Mouse (Mus musculus): ENCODE measurements around the gene Cish. TPM values are rescaled to one million over a fixed set of nuclear protein-coding genes. Genes with fewer than 3 reads are reported as not detected.

The Cish gene
- polyA plus RNA-seq (2015; fragmentation: Nextera tagmentation; extraction: Ambion mirVana) = 6.8 and 8.7 TPM in 2 replicates

DNA sequence AAGGTAGTCTGAATTCAATTTTAAA, at the start of gene Cish:
TSS of gene Cish (plus strand) at position 11 of the 25 bp plus-strand sequence.

DNA sequence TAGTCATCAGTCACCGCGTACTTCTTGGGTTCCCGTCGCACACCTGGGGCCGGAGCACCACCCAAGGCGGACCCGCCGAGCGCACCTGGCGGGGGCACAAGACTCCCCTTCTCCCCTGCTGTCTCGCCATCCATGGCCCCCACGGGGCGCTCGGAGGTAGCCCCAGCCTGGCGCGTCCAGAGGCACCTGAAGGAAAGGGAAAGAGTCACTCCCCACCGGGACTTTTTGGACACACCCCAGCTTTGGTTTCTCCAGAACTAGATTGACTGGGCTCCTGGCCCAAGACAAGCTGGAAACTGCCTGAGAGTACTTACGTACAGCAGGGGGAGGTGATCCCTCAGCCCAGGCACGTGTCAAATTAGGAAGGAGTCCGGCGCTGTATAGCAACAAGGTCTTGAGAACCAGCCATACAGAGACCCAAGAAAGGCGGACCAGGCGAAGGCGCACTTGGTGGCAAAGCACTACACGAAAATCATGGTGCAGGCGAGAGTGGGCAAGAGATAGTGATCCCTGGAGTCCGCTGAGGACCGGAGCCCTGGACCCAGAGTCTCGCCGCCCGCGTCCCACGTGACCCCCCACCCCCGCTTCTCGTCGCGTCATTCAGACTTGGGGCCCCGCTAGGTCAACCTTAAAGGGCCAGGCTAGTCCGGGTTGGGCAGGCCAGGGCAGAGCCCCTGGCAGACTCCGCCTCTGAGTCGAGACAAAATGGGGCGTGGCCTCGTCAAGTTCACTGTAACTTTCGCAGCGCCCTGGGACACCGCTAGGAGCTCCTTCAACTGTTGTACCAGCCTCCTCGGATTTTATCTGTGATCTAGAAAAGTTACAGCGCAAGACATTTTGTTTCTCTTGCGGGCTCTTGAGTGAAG, 6.4 kb upstream of the Cish start, which contains the start of gene Mapkapk3:
TSS of gene Mapkapk3 (minus strand) at position 667 of the 866 bp plus-strand sequence.

DNA sequence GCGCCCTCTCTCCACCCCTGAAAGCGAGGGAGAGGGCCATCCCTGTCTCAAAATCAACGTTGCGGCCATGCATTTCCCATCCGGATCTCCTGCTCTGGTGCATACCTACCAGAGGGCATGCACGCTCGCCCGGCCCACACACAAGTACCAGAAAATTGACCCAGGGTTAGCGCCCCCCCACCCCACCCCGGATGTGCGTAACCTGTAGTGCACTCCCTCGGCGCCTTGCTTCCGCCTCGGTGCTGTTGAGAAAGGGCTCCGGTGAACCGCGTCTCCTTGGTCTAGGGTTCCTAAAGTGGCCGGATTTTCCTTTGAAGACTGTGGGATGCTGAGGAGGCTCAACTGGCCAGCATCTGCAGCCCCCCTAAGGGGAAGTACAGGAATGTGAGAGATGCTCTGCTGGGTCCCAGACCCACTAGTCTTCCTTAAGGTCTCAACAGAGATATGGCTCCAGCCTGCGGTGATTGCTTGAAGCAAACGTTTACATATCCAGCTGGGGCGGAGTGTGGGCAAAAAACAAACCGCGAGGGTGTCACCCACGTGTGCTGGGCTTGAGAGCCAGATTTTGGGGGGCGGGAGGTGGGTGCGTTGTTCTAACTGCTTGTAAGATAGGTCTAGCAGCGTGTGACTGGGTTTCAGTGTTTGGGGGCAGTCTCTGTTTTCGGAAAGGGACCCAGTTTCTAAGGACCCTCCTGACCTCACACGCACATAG, 42.5 kb downstream of the Cish start, which contains the start of gene Hemk1:
TSS of gene Hemk1 (minus strand) at position 179 of the 712 bp plus-strand sequence.

DNA sequence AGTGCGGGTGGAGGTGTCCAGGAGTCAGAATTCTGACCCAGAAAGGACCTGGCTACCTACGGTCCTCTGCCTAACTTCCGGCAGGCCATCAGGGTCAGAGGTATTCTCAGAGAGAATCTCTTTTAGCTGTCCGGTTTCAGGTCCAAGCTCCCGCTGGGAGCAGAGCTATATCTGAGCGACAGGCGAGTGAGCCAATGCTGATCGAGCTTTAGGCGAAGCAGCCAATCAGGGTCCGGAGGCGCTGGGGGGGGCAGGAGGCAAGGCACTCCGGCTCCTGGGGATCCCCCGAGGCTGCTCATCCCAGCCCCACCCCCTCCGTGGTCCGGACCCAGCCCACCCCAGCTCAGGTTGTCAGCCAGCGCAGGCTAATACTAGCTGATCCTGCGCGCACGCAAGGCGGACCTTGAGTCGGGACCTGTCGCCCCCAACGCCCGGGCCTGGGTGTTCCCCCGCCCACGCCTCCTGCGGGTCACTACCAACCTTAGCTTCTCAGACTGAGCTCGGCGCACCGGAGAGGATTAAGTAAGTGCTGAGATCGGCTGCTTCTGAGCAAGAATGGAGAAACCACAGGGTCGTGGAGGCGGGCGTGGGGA, 44.5 kb downstream of the Cish start, which contains the start of gene 6430571L13Rik:
TSS of gene 6430571L13Rik (plus strand) at position 336 of the 593 bp plus-strand sequence.

Other genes starting within 250 kb of the Cish start
- 0.22 TPM in 1 of 2 replicates, not detected in the other for gene Dock3, start 64.1 kb upstream of the Cish start, polyA plus RNA-seq (2015; fragmentation: Nextera tagmentation; extraction: Ambion mirVana)
- 16.2 and 20.7 TPM in 2 replicates for gene Mapkapk3, start 6.1 kb upstream of the Cish start, polyA plus RNA-seq (2015; fragmentation: Nextera tagmentation; extraction: Ambion mirVana)
- 3.8 and 3.9 TPM in 2 replicates for gene Hemk1, start 42.3 kb downstream of the Cish start, polyA plus RNA-seq (2015; fragmentation: Nextera tagmentation; extraction: Ambion mirVana)
- gene 6430571L13Rik, start 44.6 kb downstream of the Cish start, polyA plus RNA-seq (2015; fragmentation: Nextera tagmentation; extraction: Ambion mirVana) = 0.28 TPM in 1 of 2 replicates, not detected in the other
- 0.20 and 0.23 TPM in 2 replicates for gene Cacna2d2, start 103.6 kb downstream of the Cish start, polyA plus RNA-seq (2015; fragmentation: Nextera tagmentation; extraction: Ambion mirVana)
- gene Tmem115, start 237.9 kb downstream of the Cish start, polyA plus RNA-seq (2015; fragmentation: Nextera tagmentation; extraction: Ambion mirVana) = 18.2 and 21.5 TPM in 2 replicates
- 14.9 and 16.8 TPM in 2 replicates for gene Cyb561d2, start 246.2 kb downstream of the Cish start, polyA plus RNA-seq (2015; fragmentation: Nextera tagmentation; extraction: Ambion mirVana)
- gene Nprl2, start 246.2 kb downstream of the Cish start, polyA plus RNA-seq (2015; fragmentation: Nextera tagmentation; extraction: Ambion mirVana) = 12.4 and 12.5 TPM in 2 replicates